Mouse (Mus musculus) neural tube, embryonic 15.5 days (tissue): Measurements from ENCODE around the gene Ttll5. TPM values are rescaled to one million over a fixed set of nuclear protein-coding genes. Genes with fewer than 3 reads are reported as not detected.

ENCODE experiments used
- ATAC-seq: fragments of 200-750 bp; cut with Nextera tagmentation; 2 replicates; pipeline ENCODE4 v1.8.0; 2017; ENCODE audit warnings: mild to moderate bottlenecking, moderate TSS enrichment, moderate library complexity; ENCODE audit not compliant: low FRiP score
- H3K27ac ChIP-seq: fragments of 300-500 bp; sonication (generic); replicated peaks from 2 replicates; pipeline ENCODE4 v1.5.1; 2015; ENCODE audit warnings: mild to moderate bottlenecking, inconsistent platforms
- H3K27me3 ChIP-seq: fragments of 300-500 bp; sonication (generic); replicated peaks from 2 replicates; pipeline ENCODE4 v1.6.1; 2015; ENCODE audit warnings: inconsistent platforms
- H3K36me3 ChIP-seq: fragments of 300-500 bp; sonication (generic); 2 replicates; pipeline ENCODE4 v1.6.1; 2015; ENCODE audit warnings: inconsistent platforms
- H3K4me1 ChIP-seq: fragments of 300-500 bp; sonication (generic); 2 replicates; pipeline ENCODE4 v1.6.1; 2015; ENCODE audit warnings: inconsistent platforms
- H3K4me2 ChIP-seq: fragments of 300-500 bp; sonication (generic); 2 replicates; pipeline ENCODE4 v1.6.1; 2015; ENCODE audit warnings: inconsistent platforms, mild to moderate bottlenecking, moderate library complexity
- H3K4me3 ChIP-seq: fragments of 300-500 bp; sonication (generic); replicated peaks from 2 replicates; pipeline ENCODE4 v1.5.1; 2015; ENCODE audit warnings: mild to moderate bottlenecking, inconsistent platforms
- H3K9ac ChIP-seq: fragments of 300-500 bp; sonication (generic); replicated peaks from 2 replicates; pipeline ENCODE4 v1.6.1; 2015; ENCODE audit warnings: mild to moderate bottlenecking, inconsistent platforms
- H3K9me3 ChIP-seq: fragments of 300-500 bp; sonication (generic); replicated peaks from 2 replicates; pipeline ENCODE4 v1.6.1; 2016; ENCODE audit warnings: inconsistent platforms
- WGBS: fragments of 180-500 bp; shearing (Covaris S2); methylation state at CpG from one replicate; pipeline ENCODE4 v1.1.7; 2015; ENCODE audit warnings: mixed read lengths; 5-methylcytosine and 5-hydroxymethylcytosine counted together
- polyA plus RNA-seq: library from polyadenylated mRNA; unstranded; fragments of >200 nt; fragmentation: Nextera tagmentation; extraction: Ambion mirVana; gene quantifications from 2 replicates; pipeline ENCODE4 v1.2.1, GENCODE M21; 2015

Ttll5 gene
- polyA plus RNA-seq, 1 experiment from 2014 or later = 10.7 TPM

DNA sequence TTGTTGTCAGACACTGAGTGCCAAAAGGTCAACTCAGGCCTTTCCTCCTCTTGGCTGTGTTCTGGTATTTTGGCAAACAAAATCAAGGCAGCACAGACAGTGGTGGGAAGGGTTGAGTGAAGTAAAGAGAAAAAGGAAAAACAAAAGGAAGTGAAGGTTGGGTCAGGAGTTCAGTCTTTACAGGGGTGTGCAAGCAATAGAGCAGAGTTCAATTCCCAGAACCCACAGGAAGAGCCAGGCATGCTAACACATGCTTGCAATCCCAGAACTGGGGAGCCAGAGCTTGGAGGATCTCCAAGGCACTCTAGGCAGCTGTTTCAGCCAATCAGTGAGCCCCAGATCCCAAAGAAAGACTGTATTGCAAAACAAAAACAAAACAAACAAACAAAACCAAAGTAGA is 240.3 kb downstream of the Ttll5 start:
- ATAC-seq = no peak
- Histone ChIP-seq H3K9me3 (no peaks in the 10 kb centered on the region), H3K4me1 (no peaks in the 10 kb centered on the region), H3K4me2 (no peak overlapping the region), H3K27ac (no peak overlapping the region), H3K36me3 (0 out of 2 replicates have a peak, but pooled peaks cover 2% of the 10 kb centered on the region), H3K4me3 (no peak overlapping the region), H3K9ac (no peak overlapping the region), H3K27me3 (no peaks in the 10 kb centered on the region)

DNA sequence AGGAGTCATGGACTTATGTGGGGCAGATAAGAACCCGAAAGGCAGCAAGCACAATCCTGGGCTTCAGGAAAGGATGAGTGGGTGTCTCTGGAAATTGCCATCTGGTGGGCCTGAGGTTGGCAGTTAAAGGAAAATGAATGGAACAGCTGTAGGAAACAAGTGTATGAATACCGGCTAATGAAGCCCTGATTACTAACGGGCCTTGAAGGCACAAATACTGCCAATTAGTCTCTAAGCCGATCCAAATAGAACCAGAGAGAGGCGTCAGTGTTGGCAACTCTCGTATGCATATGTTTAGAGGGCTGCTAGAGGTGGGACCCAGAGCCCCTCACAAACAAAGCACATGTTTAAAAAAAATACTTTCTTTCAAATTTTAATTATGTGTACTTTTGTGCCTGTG is 247.0 kb downstream of the Ttll5 start:
- ATAC-seq = no peak
- H3K27ac ChIP-seq = no peak overlapping the region
- no peaks in the 10 kb centered on the region for H3K9me3 ChIP-seq
- peaks cover 12% of the 10 kb centered on the region for H3K4me1 ChIP-seq
- H3K36me3 ChIP-seq = no peaks in the 10 kb centered on the region
- no peak overlapping the region for H3K9ac ChIP-seq
- peaks cover 3% of the 10 kb centered on the region; the same call in 1 of the 2 replicates for H3K27me3 ChIP-seq
- H3K4me3 ChIP-seq = no peak overlapping the region
- 54% methylated on average over 6 of the region's 6 CpGs for WGBS
- H3K4me2 ChIP-seq = no peak overlapping the region

DNA sequence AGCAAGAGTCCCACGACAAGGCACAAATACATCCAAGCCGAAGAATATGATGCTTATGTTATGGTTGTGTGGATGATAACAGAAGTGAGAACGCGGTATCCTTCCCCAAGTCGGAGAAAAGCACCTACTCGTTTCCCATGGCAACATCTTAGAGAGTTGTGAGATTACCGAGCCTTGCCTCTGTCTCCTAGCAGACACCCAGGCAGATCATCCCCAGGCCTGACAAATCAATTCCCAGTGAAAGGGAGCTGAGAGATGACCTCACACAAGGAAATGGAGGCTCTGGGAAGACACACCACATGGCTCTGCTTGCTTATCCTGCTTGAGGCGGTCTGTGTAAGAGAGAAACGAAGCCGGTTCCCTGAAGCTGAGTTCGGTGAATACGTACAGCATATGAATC is 250.2 kb downstream of the Ttll5 start:
- Histone ChIP-seq H3K4me2 (no peak overlapping the region), H3K9ac (no peak overlapping the region), H3K27me3 (peaks cover 3% of the 10 kb centered on the region; the same call in 1 of the 2 replicates), H3K4me1 (peaks cover 39% of the 10 kb centered on the region), H3K27ac (no peak overlapping the region), H3K36me3 (no peaks in the 10 kb centered on the region), H3K4me3 (no peak overlapping the region), H3K9me3 (no peaks in the 10 kb centered on the region)
- WGBS = 88% methylated on average over 12 of the region's 12 CpGs
- no peak for ATAC-seq

DNA sequence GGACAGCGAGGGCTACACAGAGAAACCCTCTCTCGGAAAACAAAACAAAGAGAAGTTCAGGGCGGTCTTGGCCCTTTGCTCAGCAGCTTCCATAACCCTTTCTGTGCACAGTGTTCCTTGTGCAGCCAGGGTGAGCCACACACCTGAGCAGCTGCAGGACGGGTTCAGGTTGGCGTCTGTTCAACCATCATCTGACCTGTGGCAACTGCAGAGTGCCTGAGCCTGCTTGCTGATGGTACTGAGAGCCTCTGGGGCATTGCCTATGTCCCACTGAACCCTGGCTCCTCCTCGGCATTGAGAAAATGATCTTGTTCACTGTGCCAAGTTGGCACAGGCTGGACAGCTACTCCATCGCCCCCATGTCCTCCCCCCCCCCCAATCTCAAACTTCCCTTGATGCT is 250.9 kb downstream of the Ttll5 start:
- Histone ChIP-seq H3K4me3 (no peak overlapping the region), H3K4me2 (peak overlapping the region; percentile 99; the same call in 1 of the 2 replicates), H3K4me1 (peaks cover 39% of the 10 kb centered on the region), H3K9me3 (no peaks in the 10 kb centered on the region), H3K27me3 (peaks cover 3% of the 10 kb centered on the region; the same call in 1 of the 2 replicates), H3K9ac (no peak overlapping the region), H3K36me3 (no peaks in the 10 kb centered on the region), H3K27ac (no peak overlapping the region)
- WGBS = 84% methylated on average over 7 of the region's 7 CpGs
- ATAC-seq = no peak

DNA sequence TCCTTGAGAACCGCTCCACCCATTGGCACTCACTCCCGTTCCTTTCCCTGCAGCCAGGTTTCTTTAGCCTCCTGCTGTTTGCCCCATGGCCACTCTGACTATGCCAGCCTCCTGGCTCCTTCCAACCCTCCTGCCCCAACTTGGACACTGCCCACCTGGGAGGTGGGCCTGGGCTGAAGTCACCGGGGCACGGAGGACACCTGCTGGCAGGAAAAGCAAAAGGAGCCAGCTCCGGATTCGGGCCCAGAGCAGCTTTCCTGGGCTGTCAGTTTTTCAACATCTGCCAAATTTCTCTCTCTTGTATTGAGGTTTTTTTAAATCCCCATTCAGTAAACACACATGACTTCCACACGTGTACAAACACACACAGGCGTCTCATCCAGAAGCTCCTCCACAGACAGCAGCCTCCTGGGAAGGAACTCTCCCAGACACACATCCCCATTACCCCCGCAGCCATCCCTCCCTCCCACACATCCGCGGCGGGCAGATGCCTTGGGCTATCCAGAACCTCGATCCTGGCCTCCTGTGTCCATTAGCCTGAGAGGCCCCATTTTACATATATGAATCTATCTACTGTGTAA is 252.0 kb downstream of the Ttll5 start:
- Histone ChIP-seq H3K9me3 (no peaks in the 10 kb centered on the region), H3K27me3 (peaks cover 8% of the 10 kb centered on the region), H3K4me2 (peak overlapping the region; percentile 99), H3K36me3 (no peaks in the 10 kb centered on the region), H3K4me1 (peaks cover 39% of the 10 kb centered on the region), H3K27ac (no peak overlapping the region), H3K9ac (peak overlapping the region; percentile 23; the same call in 1 of the 2 replicates), H3K4me3 (peak overlapping the region; percentile 56)
- ATAC-seq = no peak
- WGBS = 11% methylated on average over 13 of the region's 13 CpGs

DNA sequence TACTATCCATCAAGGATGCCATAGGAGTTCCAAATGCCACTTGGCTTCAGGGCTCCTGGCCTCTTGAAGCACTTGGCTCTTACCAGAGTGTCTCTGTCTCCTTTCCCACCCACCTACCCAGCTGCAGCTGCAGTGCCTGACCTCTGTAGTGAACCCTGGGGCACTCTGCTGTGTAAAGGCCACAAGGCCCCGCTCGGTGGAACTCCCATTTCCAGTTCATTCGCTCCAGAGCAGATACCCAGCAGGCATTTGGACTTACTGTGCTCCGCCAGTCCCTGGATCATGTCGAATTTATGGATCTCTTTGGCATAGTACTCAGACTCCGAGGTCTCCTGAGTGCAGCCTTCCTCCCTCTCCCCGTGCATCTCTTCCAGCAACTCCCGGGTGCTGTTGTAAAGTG is 252.9 kb downstream of the Ttll5 start:
- Histone ChIP-seq H3K4me1 (peaks cover 39% of the 10 kb centered on the region), H3K4me2 (peak overlapping the region; percentile 99), H3K36me3 (no peaks in the 10 kb centered on the region), H3K4me3 (peak overlapping the region; percentile 56), H3K27me3 (peaks cover 8% of the 10 kb centered on the region), H3K9ac (peak overlapping the region; percentile 70), H3K9me3 (no peaks in the 10 kb centered on the region), H3K27ac (no peak overlapping the region)
- no peak for ATAC-seq
- 14% methylated on average over 8 of the region's 8 CpGs for WGBS

DNA sequence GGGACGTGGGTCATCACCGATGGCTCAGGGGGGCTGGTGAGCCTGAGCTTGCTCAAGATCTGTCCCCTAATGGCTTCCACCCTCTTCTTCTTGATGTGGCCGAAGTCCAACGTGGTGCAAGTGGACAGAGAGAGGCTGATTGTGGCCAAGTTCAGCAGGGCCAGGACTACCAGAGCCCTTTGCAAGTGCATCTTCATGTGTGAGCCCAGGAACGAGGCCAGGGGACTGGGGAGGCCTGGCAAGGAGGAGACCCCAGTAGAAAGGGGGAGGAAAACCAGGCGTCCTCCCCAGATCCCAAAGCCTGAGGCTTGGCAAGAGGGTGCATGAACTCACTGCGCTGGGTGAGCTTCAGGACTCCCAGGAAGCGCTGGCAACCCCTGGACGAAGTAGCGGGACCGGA is 253.3 kb downstream of the Ttll5 start:
- WGBS = 26% methylated on average over 11 of the region's 11 CpGs
- peak overlapping the region; percentile 99 for H3K4me2 ChIP-seq
- no peaks in the 10 kb centered on the region for H3K9me3 ChIP-seq
- no peak for ATAC-seq
- peak overlapping the region; percentile 56 for H3K4me3 ChIP-seq
- peaks cover 39% of the 10 kb centered on the region for H3K4me1 ChIP-seq
- H3K36me3 ChIP-seq = no peaks in the 10 kb centered on the region
- peak overlapping the region; percentile 70 for H3K9ac ChIP-seq
- H3K27ac ChIP-seq = peak overlapping the region; percentile 81
- H3K27me3 ChIP-seq = peaks cover 8% of the 10 kb centered on the region

DNA sequence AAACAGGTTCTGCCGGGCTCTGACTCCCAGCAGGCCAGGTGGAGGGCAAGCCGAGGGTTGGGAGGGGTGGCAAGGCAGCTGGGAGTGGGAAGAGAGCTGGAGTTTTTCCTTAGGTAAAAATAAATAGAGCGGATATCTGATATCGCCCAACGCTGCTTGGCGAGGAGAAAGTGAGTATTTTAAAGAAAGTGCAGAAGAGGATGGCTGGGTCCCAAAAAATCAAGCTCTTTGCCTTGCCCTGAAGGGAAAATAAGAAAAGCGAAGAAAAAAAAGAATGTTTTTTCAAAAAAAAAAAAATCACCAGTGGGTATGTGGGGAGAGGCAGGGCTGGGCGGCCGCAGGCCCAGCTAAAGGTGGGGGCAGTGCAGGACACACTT is 253.7 kb downstream of the Ttll5 start:
- Histone ChIP-seq H3K27me3 (peaks cover 8% of the 10 kb centered on the region), H3K9ac (peak overlapping the region; percentile 70), H3K27ac (peak overlapping the region; percentile 81), H3K4me3 (peak overlapping the region; percentile 56), H3K4me2 (peak overlapping the region; percentile 99), H3K36me3 (no peaks in the 10 kb centered on the region), H3K4me1 (peaks cover 43% of the 10 kb centered on the region), H3K9me3 (no peaks in the 10 kb centered on the region)
- WGBS = 18% methylated on average over 9 of the region's 9 CpGs
- ATAC-seq = no peak

DNA sequence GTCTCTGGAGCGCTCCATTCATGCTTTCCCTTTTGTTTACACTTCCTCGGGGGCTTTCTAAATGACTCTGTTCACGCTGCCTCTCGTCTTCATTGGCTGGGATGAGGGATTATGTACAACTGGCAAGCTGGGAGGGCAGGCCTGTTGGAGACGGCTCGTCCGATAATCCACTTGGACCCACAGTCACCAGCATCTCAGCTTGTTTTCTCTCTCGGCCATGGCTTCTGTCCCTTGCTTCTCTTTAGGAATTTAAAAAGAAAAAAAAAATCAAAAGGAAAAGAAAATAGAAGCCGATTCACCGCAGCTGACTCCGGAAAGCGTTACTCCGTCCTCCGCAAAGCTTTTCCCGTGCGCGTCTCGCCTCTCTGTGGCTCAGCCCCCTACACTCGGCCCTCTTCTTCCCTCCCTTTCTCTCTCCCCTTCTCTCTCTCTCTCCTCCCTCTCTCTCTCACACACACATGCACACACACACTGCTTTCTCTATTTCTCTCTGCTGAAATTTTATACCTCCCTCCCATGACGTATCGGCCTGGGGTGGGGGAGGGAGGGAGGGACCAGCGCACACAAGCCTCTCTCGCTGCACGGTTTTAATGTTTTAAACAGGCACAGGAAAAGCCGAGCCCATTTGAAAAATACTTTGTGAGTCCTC is 254.2 kb downstream of the Ttll5 start, which contains the start of gene Tgfb3:
Gene Tgfb3 (minus strand): TSS at position 489 of the 649 bp plus-strand sequence.
- under 1% methylated on average over 25 of the region's 25 CpGs for WGBS
- H3K4me2 ChIP-seq = peak within 1 kb of the TSS; percentile 99
- H3K27ac ChIP-seq = peak within 1 kb of the TSS; percentile 81
- no peaks in the 10 kb centered on the region for H3K36me3 ChIP-seq
- H3K9me3 ChIP-seq = no peaks in the 10 kb centered on the region
- H3K4me1 ChIP-seq = peaks cover 48% of the 10 kb centered on the region
- peak; percentile 57 for ATAC-seq
- H3K4me3 ChIP-seq = peak within 1 kb of the TSS; percentile 56
- peak within 1 kb of the TSS; percentile 70 for H3K9ac ChIP-seq
- H3K27me3 ChIP-seq = peaks cover 8% of the 10 kb centered on the region

DNA sequence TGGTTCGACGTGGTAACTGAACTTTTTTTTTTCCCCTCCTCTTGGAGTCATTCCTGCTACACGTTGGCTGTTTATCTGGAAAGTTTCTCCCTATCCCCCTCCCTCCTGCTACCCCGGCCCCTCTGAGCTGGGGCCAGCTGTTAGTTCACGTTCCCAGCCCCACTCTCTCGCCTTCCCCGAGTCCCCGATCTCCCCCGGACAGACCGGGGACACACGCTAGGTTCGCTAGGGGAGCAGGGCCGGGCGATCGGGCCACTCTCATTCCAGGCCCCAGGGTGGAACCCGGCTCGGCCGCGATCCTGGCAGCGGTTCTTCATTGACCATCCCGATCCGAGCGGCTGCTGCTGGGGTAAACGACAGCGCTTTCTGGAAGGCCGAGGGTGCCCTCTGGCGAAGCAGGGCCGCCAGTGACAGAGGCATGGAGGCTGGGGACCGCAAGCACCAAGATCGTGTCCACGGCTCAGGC is 254.8 kb downstream of the Ttll5 start:
- Histone ChIP-seq H3K9ac (peak overlapping the region; percentile 70), H3K27ac (peak overlapping the region; percentile 81), H3K4me2 (peak overlapping the region; percentile 99), H3K4me1 (peaks cover 49% of the 10 kb centered on the region), H3K27me3 (peaks cover 8% of the 10 kb centered on the region), H3K9me3 (no peaks in the 10 kb centered on the region), H3K4me3 (peak overlapping the region; percentile 56), H3K36me3 (no peaks in the 10 kb centered on the region)
- WGBS = under 1% methylated on average over 31 of the region's 31 CpGs
- peak; percentile 77 for ATAC-seq

DNA sequence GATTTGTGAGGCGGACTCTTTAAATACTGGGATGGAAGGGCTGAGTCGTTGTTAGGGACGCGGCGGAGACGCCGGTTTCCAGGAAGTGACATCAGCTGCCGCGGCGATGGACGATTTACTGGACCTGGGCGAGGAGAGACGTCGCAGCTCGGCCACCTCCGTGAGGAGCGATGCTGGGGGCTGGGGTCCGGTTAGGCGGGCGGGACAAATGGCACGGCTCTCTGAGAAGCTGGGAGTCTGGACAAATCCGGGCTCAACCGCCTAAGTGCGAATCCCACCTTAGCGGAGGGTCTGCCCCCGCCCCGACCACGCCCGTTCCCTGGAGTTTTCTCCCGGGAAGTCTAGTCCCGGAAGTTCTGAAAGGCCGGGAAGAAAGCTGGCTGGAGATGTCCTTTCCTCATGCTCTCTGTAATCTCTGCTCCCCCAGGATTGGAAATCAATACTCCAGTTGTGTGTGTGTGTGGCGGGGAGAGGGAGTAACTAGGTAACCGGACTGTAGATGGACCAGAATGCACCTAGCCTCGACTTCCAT is 258.1 kb downstream of the Ttll5 start, which contains the start of gene Ift43:
Gene Ift43 (plus strand): TSS at position 61 of the 532 bp plus-strand sequence.
- Histone ChIP-seq H3K36me3 (no peaks in the 10 kb centered on the region), H3K27me3 (peaks cover 5% of the 10 kb centered on the region), H3K9ac (peak within 1 kb of the TSS; percentile 69), H3K4me3 (peak within 1 kb of the TSS; percentile 76), H3K4me2 (peak within 1 kb of the TSS; percentile 76), H3K9me3 (no peaks in the 10 kb centered on the region), H3K4me1 (peaks cover 26% of the 10 kb centered on the region), H3K27ac (peak within 1 kb of the TSS; percentile 66; the same call in 1 of the 2 replicates)
- under 1% methylated on average over 35 of the region's 35 CpGs for WGBS
- peak; percentile 79 for ATAC-seq

DNA sequence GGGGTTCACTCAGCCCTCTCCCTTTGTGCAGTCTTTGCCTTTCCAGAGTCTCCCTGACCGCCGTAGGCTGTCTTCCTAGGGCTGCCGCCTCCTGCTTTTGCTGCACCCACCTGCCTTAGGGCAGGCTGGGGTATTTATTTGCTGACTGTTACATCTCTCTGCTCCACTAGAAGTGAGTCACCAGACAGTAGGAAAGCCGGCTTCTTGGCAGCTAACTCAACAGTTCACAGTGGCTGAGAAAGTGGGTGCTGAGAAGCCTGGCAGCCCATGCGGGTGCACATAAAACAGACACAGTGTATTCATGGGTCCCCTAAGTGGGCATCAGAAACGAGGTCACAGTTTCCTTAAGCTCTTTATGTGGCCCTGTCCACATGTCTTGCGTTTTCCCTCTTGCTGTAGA is 261.4 kb downstream of the Ttll5 start:
- H3K4me1 ChIP-seq = peaks cover 10% of the 10 kb centered on the region
- WGBS = 92% methylated on average over 7 of the region's 7 CpGs
- H3K27me3 ChIP-seq = peaks cover 5% of the 10 kb centered on the region; the same call in 1 of the 2 replicates
- H3K9me3 ChIP-seq = no peaks in the 10 kb centered on the region
- ATAC-seq = no peak
- H3K9ac ChIP-seq = no peak overlapping the region
- H3K4me2 ChIP-seq = no peak overlapping the region
- no peak overlapping the region for H3K27ac ChIP-seq
- H3K4me3 ChIP-seq = no peak overlapping the region
- peaks cover 8% of the 10 kb centered on the region; the same call in 1 of the 2 replicates for H3K36me3 ChIP-seq
